ENCODE assay signal across 18 mouse cellular contexts in genomic region chr14:118317260-118317659, GRCm38 (mm10). TPM values are rescaled to one million over a fixed set of nuclear protein-coding genes. Genes with fewer than 3 reads are reported as not detected.
DNase-seq lines count a peak whose midpoint lies in the region; TF ChIP-seq lines count a peak whose summit lies in the region.
"Had no signal": no experiment of that assay in that cellular context is flagged by ENCODE, and none has a peak within 500 bp of the region (broad histone marks: within the 10 kb centered on the region; RNA-seq: fewer than 3 reads in every experiment).

No protein-coding gene starts in this region.

- no peak overlapping the region for H3K27ac ChIP-seq in layer of hippocampus, adult 2 months
- H3K27ac ChIP-seq: embryonic facial prominence, embryonic 10.5 days; heart, embryonic 13.5 days; limb, embryonic 12.5 days had no signal

- no peak for TF ChIP-seq CTCF in layer of hippocampus, adult 2 months (conservative IDR thresholded peaks at IDR 0.05)

- peak; percentile 56 to 70 for DNase-seq in cerebellum, postnatal 14 days
- no peak for DNase-seq in cerebellum, adult 18-20 months
- DNase-seq in layer of hippocampus, adult 2 months (ENCODE audit: low spot score in 2 of 2) = peak; percentile 16 to 38
- DNase-seq in layer of hippocampus, postnatal 36 days = no peak
- DNase-seq in Muller cell, postnatal 12 days (ENCODE audit: inconsistent ontology term) = peak; percentile 5
- peak; percentile 14 to 28 for DNase-seq in layer of hippocampus, postnatal 10 days (ENCODE audit: low spot score in 2 of 2)
- no peak for DNase-seq in yolk sac, embryonic 10.5 days (ENCODE audit: low spot score)
- no peak for DNase-seq in adrenal gland, postnatal 4 days (ENCODE audit: low spot score in 2 of 2)
- DNase-seq: gastrocnemius, postnatal 36 days; lung, postnatal 4 days; midbrain, embryonic 14.5 days; thymus, adult 2 months had no signal

- H3K4me3 ChIP-seq in layer of hippocampus, adult 2 months = no peak overlapping the region
- H3K4me3 ChIP-seq: embryonic facial prominence, embryonic 10.5 days; heart, embryonic 13.5 days; limb, embryonic 12.5 days had no signal

RNA-seq across cellular contexts. Expression of gene Gm9376, which starts 50.5 kb away (rescaled TPM):
- not detected for total RNA-seq in layer of hippocampus, adult 2 months (2021)
- total RNA-seq in layer of hippocampus, postnatal 36 days (2021) = not detected
- not detected for total RNA-seq in layer of hippocampus, postnatal 10 days (2021)
- not detected for total RNA-seq in adrenal gland, postnatal 4 days (2021)
- total RNA-seq: gastrocnemius, postnatal 36 days; hematopoietic stem cell, adult 5-6 weeks; layer of hippocampus, adult 18-20 months; neutrophil, adult 5-6 weeks had no signal

Comparison
In these comparisons a context has a peak if more than half of its experiments do, and no peak if none do; other contexts are left out.
1. DNase-seq: peak in cerebellum, postnatal 14 days (2 of 2), layer of hippocampus, adult 2 months (2 of 2), Muller cell, postnatal 12 days (single experiment) and layer of hippocampus, postnatal 10 days (2 of 2); none in cerebellum, adult 18-20 months (0 of 2), layer of hippocampus, postnatal 36 days (0 of 2), yolk sac, embryonic 10.5 days (single experiment) and adrenal gland, postnatal 4 days (0 of 2).